Mouse (Mus musculus) right cerebral cortex, postnatal 10 days (tissue): ENCODE data around the gene Cryab.
A peak's percentile ranks its signal among the peaks of the same experiment; 100 is the strongest.

Experiments
- DNase-seq, 2 experiments: peaks; one replicate each; pipeline ENCODE4 v3.0.0; 2021; ENCODE audit warnings: low spot score in 2 of 2

Cryab gene

GRCm38 (mm10) chr9:50751323-50751722 lies at the start of gene Cryab:
Gene Cryab (plus strand): TSS chr9:50751325.
- DNase-seq = no peak

- DNase-seq = no peak
These were observed 46.2 kb upstream of the Cryab start for GRCm38 (mm10) chr9:50704907-50705306.

- peak in 1 of 2 experiments; percentile 59 for DNase-seq
These were observed 42.0 kb upstream of the Cryab start for GRCm38 (mm10) chr9:50709108-50709507.

GRCm38 (mm10) chr9:50711337-50711736 lies 39.8 kb upstream of the Cryab start:
- no peak for DNase-seq

GRCm38 (mm10) chr9:50714188-50714587 lies 36.9 kb upstream of the Cryab start:
- no peak for DNase-seq

- no peak for DNase-seq
These were observed 32.2 kb upstream of the Cryab start for GRCm38 (mm10) chr9:50718878-50719277.

GRCm38 (mm10) chr9:50721061-50721460 lies 30.1 kb upstream of the Cryab start:
- DNase-seq = no peak

GRCm38 (mm10) chr9:50722451-50722911 lies 28.6 kb upstream of the Cryab start:
- DNase-seq = peak in 1 of 2 experiments; percentile 58

- DNase-seq = peak; percentile 87
These were observed 27.7 kb upstream of the Cryab start for GRCm38 (mm10) chr9:50723406-50723805.

GRCm38 (mm10) chr9:50724147-50724546 lies 27.0 kb upstream of the Cryab start:
- DNase-seq = no peak

- no peak for DNase-seq
These were observed 26.3 kb upstream of the Cryab start for GRCm38 (mm10) chr9:50724661-50725330.

GRCm38 (mm10) chr9:50725921-50726590 lies 25.1 kb upstream of the Cryab start:
- no peak for DNase-seq

- peak; percentile 66 to 71 for DNase-seq
These were observed 23.8 kb upstream of the Cryab start for GRCm38 (mm10) chr9:50727171-50727924.

- DNase-seq = peak; percentile 95 to 96
These were observed 23.0 kb upstream of the Cryab start for GRCm38 (mm10) chr9:50727925-50728651.

- no peak for DNase-seq
These were observed 21.5 kb upstream of the Cryab start for GRCm38 (mm10) chr9:50729600-50729999.

GRCm38 (mm10) chr9:50732560-50732959 lies 18.6 kb upstream of the Cryab start:
- no peak for DNase-seq

GRCm38 (mm10) chr9:50734989-50735388 lies 16.1 kb upstream of the Cryab start:
- DNase-seq = peak in 1 of 2 experiments; percentile 62

- peak; percentile 94 for DNase-seq
These were observed 11.9 kb upstream of the Cryab start, which contains the start of gene Dixdc1 for GRCm38 (mm10) chr9:50738914-50739870. Gene Dixdc1 (minus strand): TSS chr9:50739517.

GRCm38 (mm10) chr9:50740867-50741784 lies 10.0 kb upstream of the Cryab start:
- no peak for DNase-seq
